Mouse (Mus musculus) cortical plate, adult 2 months (tissue): ENCODE measurements at regions not wholly inside any gene's neighbourhood (a gene's known extent, or its start where the extent isn't known, plus 50 kb on each side); places are given as distances from the start of the nearest gene placed in this dataset.

Experiments used
- CTCF ChIP-seq: fragments of 200-500 bp; IDR thresholded peaks from 2 replicates; pipeline ENCODE4 v1.5.1; 2011; ENCODE audit warnings: mild to moderate bottlenecking, control low read depth, low read length; ENCODE audit not compliant: insufficient read depth; ENCODE audit errors: extremely low read depth
- POLR2A ChIP-seq: fragments of 200-500 bp; IDR thresholded peaks from 2 replicates; pipeline ENCODE4 v1.6.1; 2011; ENCODE audit warnings: mild to moderate bottlenecking, low read length, control low read depth; ENCODE audit not compliant: insufficient read depth; ENCODE audit errors: extremely low read depth

- TF ChIP-seq POLR2A (no peak), CTCF (no peak)
These were observed 291.9 kb downstream of the Cxcl12 start for GRCm38 (mm10) chr6:117460193-117460592.
